Mouse (Mus musculus) right cerebral cortex, postnatal 10 days (tissue): ENCODE measurements around the gene Sdc1.
A peak's percentile ranks its signal among the peaks of the same experiment; 100 is the strongest.

Experiments used
- DNase-seq, 2 experiments: peaks; one replicate each; pipeline ENCODE4 v3.0.0; 2021; ENCODE audit warnings: low spot score in 2 of 2

Gene Sdc1

DNA sequence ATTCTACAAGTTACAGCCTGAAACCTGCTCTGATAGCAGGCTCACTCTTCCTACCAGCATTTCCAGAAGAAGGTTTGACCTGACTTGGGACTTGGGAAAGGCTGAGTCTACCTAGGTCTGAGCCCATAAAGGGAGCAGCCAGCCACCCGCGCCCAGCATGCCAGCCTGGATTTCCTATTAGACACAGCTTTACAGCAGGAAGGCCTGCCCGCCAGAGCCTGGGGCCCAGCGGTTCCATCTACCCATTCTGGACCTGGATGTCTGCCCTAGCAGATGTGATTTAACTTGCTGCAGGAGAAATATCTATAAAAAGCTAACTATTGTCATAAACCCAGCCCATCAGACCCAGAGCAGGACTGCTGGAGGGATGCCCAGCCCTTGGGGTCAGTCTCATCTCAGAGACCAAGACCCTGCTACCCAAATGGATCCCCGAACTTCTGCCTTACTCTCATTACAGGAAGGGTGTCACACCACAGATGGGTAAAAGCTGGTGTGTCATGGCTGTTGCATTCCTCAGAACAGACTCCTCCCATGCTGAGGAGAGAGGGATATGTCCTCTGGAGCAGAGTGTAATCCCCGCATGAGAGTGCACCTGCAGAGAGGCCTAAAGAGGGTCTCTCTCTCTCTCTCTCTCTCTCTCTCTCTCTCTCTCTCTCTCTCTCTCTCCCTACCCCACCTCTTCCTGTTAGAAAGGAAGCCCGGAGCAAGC, 54.0 kb downstream of the Sdc1 start:
- DNase-seq: no peak

GRCm38 (mm10) chr12:8827014-8827715, 56.0 kb downstream of the Sdc1 start:
- DNase-seq: no peak

- no peak for DNase-seq
These were observed 58.0 kb downstream of the Sdc1 start for GRCm38 (mm10) chr12:8829032-8829660.

DNA sequence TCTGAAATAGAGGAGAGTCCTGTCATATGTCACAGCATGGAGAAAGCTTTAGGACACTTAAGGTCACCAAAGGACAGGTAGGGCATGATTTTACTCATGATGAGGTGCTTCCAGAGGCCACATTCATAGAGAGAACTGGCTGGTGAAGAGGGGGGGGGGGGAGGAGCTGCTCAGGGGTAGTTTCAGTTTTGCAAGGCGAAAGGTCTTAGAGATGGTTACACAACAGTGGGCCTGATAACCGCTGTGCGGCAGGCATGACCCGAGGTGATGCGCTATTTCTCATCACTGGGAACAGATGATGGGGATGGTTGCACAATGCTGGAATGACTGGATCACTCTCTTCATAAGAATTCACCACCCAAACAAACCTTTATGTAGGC, 58.5 kb downstream of the Sdc1 start:
- DNase-seq: no peak

- peak; percentile 46 to 67 for DNase-seq
These were observed 60.0 kb downstream of the Sdc1 start for GRCm38 (mm10) chr12:8830967-8831635.

DNA sequence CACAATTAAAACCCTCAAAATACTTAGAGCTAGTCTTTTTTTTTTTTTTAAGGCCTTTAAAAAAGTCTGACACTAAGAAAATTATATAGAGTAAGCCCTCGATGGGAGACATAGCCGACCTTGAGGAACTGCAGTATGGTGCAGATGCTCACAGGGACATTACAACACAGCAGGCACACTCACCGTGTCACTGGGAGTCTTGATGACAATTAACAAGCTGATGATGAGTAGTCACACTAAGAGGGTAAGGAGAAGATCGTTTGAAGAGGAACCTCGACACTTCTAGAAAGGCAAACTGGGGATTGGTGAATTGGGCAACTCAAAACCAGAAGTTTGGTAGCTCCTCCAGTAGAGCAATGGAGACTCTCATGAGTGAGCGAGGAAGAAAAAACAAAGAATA, 60.6 kb downstream of the Sdc1 start:
- DNase-seq: no peak

- no peak for DNase-seq
These were observed 69.7 kb downstream of the Sdc1 start for GRCm38 (mm10) chr12:8840782-8841325.

- no peak for DNase-seq
These were observed 71.6 kb downstream of the Sdc1 start for GRCm38 (mm10) chr12:8842725-8843124.
